Mouse (Mus musculus) G1E (cell line): ENCODE data around the gene Rab11fip5.

Experiments used
- CTCF ChIP-seq: IDR thresholded peaks from 2 replicates; pipeline ENCODE4 v1.5.1; 2012; ENCODE audit warnings: low read depth, low read length, inconsistent platforms, mixed read lengths
- GATA2 ChIP-seq: IDR thresholded peaks from 2 replicates; pipeline ENCODE4 v1.6.1; 2012; ENCODE audit warnings: low read depth, low read length, inconsistent platforms, borderline replicate concordance
- TAL1 ChIP-seq: conservative IDR thresholded peaks from 2 replicates; pipeline ENCODE4 v1.6.1; 2012; ENCODE audit warnings: low read depth, low read length, inconsistent platforms, mixed read lengths

DNA sequence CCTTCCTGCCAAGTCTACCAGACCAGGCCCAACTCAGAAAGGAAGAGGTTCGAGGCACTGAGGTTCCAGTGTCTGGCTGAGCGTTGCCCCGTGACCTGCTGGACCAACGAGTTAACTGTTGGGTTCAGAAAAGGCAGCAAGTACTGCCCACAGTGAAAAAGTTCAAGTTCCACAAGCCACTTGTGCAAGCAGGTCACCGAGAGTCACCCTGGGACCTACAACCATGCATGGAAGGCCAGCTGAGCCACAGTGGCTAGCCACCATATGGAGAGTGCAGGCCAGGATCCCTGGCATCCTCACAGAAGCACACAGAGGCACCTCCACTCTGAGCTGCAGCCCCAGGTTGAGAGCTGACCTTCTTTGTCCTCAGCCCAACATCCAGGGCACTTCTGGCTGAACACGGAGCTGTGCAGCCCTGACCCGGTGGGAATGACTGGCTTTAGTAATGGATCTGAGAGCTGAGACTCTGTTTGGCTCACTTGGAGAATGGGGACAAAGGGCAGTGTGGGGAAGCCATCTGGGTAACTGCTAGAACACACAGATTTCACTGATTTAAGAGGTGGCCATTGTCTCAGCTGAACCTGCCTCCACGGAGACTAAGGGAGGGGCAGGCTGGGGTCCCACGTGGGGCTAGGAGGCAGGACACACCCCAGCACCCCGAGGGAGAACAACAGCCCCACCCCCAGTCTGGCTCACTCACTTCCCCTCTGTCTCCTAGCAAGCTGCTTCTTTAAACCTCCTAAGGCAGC, 81.0 kb downstream of the Rab11fip5 start:
- no peak for TF ChIP-seq GATA2
- TF ChIP-seq CTCF: no peak
- TF ChIP-seq TAL1: no peak
